Mouse (Mus musculus): ENCODE data around the gene Rpl36al.

Rpl36al gene

DNA sequence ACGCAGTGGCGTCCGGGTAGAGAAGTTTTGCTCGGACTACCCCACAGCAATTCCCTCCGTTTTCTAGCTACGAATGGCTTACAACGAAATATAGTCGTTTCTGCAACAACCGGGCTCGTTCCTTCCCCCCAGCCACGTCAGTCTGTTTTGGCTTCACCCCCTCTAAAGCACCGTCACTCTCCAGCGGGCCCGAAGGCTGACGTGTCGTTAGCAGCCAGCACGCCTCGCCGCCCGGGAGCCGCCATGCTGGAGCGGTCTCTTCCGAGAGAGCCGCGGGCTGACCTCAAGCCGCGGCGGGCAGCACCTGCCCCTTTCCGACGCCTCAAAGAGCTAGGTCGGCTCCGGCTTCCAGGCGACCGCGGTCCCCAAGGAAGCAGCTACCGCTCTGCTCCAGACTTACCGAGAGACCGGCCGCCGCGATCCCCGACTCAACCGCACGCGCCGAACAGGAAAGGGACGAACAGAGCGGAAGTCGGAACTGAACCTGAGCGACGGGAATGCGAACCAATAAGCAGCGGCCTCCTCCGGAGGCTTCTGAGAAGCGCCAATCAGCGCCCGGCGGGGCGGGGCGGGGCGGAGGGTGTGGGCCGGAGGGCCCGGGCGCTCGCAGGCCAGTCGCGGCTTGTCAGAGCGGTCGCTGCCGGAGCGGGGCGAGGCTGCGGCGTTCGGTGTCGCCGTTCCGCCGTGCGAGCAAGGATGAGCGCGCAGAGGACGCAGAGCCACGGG lies at the start of gene Rpl36al, which contains the start of gene Mgat2:
Rpl36al (minus strand) TSS at position 501 of the 726 bp plus-strand sequence.
Mgat2 (plus strand) TSS at position 575 of the 726 bp plus-strand sequence.
- peak; percentile 99 for DNase-seq

DNA sequence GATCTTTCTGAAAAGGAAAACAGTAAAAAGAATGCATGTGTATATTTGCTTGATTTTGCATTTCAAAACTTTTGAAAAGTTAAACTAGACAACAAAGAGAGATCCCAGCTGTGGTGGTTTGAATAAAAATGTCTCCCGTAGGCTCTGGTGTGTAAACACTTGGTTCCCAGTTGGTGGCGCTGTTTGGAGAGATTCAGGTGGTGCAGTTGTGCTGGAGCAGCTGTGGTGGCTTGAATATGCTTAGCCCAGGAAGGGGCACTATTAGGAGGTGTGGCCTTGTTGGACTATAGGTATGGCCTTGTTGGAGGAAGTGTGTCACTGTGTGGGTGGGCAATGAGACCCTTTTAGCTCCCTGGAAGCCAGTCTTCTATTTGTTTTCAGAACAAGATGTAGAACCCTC lies 45.4 kb upstream of the Rpl36al start:
- DNase-seq: peak; percentile 51

DNA sequence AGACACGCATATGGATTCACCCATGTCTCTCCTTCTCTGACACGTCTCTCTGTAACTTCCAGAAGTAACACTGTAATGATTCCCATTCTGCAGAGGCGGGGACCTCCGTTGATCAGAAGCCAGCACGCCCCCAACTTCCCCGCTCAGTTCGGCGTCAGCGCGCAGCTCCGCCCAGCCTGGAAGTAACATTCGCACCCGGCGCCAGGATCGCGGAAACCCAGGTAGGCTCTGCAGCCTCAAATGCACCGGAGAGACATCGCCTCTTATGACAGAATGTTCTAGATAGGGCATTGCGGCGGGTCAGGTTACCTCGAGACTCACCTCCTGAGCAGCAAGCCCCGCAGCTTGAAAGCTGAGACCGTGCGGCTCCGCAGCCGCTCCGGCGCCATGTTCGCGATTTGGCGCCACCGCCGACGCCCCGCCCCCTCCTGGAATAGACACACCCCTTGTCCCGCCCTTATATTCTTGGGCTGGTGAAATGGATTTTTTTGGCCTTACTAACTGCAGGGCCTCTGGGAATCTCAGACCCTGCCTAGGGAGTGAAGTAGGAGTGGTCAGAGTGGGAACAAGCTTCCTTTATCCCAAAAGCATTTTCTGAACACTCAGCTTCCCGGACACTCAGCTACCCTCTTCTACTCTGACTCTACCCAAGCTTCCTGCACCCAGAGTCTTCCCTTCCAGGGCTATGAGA lies 44.0 kb upstream of the Rpl36al start, which contains the start of gene Pole2:
Pole2 (minus strand) TSS at position 420 of the 691 bp plus-strand sequence.
- DNase-seq: peak; percentile 87

DNA sequence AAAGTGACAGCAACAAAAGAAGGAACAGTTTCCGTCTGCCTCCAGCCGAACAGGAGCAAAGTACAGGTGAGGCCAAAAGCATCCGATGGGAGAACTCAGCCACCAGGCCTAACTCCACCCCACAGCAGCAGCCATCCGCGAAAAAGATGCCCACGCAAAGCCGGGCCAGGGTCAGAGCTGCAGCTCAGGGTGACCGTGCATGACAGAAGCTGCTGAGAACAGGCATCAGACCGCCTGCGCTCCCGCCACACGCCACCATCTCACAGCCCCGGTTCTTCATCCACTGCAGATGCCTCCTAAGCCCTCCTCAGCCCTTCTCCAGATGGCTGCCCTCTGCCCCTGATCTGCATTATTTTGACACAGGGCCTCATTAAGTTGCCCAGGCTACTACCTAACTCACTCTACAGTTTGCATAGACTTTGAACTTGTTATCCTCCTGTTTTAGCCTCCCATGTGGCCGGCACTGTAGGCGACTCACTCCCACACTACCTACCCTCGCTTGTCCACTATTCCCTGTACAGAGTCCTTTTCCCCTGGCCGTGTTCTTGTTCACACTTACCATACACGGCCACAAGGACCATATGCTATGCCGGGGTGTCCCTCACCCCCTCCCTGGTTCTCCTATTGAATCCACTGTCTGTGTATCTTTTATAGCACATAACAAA lies 36.9 kb upstream of the Rpl36al start:
- no peak for DNase-seq

DNA sequence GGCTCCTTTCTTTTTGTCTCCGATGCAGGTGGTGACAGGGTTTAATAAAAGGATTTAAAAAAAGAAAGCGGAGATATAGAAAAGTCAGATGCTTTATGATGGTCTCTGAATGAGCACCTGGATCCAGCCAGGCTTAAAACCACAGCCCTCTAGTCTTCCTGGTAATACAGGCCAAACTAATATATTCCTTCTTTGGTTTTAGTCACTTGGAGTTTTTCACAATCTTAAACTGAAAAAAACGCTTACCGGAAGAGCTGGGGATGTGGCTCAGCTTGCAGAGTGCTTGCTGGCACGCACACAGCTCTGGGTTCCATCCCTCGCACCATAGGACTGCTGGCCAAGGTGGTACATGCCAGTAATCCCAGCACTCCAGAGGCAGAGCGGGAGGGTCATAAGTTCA lies 32.7 kb upstream of the Rpl36al start:
- no peak for DNase-seq

DNA sequence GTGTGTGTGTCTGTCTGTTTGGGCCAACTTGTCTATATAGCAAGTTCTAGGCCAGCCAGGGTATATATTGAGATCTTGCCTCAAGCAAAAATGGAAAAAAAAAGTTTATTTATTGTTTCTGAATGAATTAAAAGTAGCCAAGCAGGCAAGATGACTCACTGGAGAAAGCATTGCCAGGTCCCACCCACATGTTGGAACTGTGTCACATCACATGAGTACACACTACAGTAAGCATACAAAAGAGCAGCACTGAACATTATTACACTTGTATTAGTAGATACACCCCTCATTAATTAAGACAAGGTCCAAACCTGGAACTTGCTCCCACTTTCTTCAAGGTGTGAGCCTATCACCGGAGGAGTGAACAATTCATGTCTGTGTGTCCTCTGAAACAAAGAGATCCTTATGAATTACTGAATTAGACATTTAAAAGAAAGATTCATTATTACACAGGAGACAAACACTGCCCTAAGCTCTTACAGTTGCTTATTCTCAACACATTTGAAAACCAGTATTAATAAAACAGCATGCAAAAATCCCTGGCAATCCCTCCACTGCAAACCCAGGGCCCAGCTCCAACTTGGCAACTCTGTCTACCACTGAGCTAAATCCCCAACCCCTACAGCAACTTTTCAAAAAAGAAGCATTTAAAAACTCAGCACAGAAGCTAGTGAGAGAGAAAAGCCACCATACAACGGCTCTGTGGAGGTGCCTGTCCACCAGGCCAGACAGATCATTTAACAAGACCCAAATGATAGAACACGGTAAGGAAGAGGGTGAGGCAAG lies 31.3 kb upstream of the Rpl36al start:
- DNase-seq: no peak

DNA sequence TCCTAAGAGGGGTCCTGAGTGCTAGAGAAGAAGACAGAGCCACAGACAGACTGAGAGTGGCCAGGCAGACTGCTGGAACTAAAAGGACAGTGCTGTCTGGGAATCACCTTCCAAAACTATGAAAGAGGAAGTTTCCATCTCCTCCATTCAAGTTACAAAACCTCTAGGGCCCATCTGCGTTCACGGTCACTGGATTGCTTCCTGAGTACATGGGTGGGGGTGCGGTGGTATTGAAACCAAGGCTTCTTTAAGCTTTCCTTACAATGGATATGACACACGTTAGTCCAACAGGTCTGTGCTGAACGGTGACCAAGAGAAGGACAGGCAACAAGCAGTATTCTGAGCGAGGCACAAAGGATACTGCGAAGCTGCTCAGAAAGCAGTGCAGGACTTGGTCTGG lies 30.5 kb upstream of the Rpl36al start:
- no peak for DNase-seq

DNA sequence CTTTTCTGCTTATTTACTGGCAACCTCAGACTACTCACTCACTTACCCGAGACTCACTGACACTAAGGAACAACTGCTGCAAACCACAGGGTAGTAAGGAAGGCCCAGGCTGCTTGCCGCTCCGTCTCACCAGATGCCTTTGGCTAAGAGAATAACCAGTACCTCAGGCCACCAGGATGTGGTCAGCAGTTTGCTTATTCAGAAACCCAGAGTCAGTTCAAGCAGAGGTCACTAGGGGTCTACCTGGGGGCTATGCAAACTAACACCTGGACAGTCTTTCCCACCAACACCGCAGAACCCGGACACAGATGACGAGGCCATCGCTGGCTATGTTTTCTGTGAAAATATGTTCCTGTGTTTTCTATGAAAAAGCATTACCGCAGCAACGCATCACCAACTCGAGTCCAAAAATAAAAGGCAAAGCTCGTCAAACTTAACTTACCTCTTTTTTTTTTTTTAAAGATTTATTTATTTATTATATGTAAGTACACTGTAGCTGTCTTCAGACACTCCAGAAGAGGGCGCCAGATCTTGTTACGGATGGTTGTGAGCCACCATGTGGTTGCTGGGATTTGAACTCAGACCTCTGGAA lies 29.4 kb upstream of the Rpl36al start:
- no peak for DNase-seq

DNA sequence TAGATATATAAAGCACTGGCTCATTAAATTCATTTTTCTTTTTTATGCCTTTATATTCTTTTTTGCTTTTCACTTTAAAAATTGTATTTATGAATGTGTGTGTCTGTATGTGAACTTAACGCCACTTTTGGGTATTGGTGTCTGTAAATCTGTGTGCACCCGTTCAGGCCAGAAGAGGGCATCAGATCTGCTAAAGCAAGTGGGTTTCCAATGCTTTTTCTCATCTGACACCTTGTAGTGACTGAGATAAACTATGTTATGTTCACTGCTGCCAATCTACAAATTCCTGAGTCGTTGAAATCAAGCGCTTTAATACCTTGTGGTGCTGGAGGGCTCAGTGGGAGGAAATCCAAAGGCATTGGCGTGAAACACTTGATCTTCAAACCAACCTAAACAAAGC lies 27.2 kb upstream of the Rpl36al start:
- peak; percentile 16 for DNase-seq

DNA sequence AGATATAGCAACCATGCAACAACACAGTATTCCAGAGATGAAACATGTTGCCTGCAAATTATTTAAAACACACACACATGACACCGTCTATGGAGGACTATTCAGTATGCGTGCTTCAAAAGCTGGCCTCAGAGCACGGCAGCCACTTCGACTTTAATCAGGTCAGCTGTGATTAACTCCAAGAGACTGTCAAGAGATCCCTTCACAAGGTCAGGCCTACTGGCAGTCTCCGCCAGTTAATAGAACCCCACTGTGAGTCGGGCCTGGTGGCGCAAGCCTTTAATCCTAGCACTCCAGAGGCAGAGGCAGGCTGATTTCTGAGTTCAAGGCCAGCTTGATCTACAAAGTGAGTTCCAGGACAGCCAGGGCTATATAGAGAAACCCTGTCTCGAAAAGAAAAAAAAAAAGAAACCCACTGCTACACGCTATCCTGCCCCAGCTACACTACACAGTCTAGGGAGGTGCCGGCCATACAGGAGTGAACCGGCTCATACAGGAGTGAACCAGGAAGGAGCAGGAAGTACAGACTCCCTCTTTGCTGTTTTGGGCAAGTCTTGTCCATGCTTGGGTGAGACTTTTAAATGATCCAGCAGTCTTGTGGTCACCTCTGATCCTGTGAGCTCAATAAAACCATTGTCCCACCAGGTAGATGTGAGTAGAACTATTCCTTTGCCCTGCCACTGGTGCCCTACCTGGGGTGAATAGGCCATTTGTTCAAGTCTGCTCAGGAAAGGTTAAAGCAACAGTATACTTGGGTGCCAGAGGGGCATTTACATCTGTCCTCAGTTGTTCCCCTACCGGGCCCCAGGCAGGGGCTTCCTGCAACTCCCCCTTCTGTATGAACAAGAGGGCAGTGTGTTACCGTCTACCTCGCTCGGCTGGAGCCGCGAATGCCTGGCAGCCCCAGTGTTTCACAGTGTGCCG lies 26.4 kb upstream of the Rpl36al start:
- no peak for DNase-seq

DNA sequence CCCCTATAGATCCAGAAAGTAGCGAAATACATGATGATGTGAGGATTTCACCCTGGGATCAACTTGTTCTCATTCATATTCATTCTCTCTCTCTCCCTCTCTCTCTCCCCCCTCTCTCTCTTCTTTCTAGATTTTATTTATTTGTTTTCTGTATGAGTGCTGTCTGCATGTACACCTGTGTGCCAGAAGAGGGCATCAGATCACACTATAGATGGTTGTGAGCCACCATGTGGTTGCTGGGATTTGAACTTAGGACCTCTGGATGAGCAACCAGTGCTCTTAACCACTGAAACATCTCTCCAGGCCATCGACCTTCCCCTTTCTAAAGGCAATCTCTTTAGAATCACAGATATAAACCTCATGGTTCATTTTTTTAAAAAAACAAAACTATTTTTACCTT lies 24.6 kb upstream of the Rpl36al start:
- no peak for DNase-seq

DNA sequence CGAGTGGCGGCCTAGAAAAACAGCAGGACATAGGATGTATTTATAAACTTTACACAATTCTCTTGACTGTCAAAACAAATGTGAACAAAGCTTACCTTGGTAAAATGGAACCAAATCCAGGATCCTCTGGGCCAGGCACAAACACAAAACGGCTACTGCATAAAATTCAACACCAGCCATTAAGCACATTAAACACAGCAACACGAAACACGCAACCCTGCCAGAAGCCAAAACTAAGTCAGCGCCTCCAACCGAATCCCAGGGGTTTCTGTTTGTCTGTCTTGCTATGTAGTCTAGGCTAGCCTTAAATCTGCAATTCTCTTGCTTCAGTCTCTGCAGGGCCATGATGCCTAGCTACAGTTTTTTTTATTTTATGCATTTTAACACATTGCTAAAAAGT lies 24.0 kb upstream of the Rpl36al start:
- no peak for DNase-seq

DNA sequence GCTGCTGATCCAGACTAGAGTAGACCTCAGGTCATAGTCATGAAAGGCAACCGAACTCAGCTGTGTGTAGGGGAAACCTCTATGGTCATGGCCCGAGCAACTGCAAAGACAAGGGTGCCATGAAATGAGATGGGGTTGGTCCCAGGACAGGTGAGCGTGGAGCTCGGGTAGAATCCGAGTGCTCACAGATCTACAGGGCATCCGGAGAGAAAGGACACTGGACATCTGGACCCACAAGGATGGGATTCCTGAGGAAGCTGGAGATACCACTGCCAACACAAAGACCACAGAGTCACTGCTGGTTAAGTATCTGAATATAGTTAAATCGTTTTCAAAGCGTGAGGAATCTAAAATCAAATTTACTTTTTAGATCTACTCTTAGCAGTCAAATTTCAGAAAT lies 23.5 kb upstream of the Rpl36al start:
- no peak for DNase-seq

DNA sequence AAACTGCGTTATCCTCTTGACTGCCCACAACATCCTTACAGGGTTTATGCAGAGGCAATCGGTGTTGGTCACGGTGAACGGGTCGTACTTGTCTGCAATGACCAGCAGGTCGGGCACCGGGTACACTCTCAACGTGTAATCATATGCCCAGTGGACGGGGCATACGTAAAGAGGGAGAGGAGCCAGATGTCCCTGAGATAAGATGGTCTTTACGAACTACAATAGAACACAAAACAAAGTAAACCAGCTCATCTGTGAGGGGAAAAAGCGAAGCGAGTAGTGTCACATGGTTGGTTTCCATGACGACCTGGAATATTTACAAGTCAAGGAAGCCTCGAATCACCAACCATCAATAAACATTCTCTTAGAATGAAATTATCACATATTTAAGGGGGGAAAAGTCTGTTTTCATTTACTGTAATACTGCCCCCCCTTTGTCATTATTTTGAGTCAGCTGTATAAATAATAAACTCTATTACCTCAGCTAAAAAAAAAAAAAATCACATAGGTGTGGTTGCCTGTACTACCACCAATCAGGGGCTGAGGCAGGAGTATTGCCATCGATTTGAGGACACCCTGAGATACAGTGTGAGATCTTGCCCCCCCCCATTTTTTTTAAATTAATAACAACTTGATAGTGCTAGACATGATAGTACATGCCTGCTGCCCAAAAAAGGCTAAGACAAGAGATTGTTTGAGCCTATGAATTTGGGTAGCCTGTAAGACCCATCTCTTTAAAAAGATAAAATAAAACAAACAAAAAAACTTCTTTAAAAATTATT lies 20.4 kb upstream of the Rpl36al start, which contains the start of gene Gm49384:
Gm49384 (minus strand) TSS at position 216 of the 782 bp plus-strand sequence.
- DNase-seq: no peak

DNA sequence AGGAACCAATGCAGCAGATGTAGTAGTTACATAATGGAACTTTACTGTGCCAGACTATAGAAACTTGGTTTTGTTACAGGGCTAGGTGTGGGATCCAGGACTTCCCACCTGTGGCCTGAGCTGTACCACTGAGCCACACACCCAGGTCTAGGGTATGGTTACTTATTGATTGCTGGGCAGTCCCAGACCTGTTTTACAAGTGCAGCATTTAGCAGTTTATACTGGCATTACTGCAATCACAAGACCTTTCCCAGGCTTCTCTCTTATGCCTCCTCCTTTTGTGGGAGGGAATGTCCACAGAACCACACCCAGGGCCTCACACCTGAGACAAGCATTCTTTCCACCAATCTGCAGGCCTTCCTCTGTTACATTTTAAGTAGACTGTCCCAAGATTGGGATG lies 15.1 kb upstream of the Rpl36al start:
- no peak for DNase-seq

DNA sequence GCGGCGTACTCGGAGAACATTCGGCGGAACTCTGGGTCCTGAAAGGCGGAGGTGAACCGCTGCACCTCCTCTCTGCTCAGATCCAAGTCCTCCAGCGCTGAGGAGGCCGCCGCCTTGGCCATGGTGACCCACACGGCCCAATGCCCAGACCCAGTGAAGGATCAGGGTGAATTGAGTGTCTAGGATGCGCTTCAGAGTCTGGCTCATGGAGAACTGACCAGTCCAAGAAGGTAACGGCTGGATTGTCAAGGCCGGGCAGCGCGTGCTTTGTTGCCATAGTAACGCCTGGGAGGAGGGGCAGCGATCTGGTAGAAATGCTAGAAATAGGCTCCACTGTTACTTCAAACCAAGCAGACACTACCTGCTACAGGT lies 14.3 kb upstream of the Rpl36al start, which contains the start of gene Dnaaf2:
Dnaaf2 (minus strand) TSS at position 266 of the 372 bp plus-strand sequence.
- DNase-seq: no peak

DNA sequence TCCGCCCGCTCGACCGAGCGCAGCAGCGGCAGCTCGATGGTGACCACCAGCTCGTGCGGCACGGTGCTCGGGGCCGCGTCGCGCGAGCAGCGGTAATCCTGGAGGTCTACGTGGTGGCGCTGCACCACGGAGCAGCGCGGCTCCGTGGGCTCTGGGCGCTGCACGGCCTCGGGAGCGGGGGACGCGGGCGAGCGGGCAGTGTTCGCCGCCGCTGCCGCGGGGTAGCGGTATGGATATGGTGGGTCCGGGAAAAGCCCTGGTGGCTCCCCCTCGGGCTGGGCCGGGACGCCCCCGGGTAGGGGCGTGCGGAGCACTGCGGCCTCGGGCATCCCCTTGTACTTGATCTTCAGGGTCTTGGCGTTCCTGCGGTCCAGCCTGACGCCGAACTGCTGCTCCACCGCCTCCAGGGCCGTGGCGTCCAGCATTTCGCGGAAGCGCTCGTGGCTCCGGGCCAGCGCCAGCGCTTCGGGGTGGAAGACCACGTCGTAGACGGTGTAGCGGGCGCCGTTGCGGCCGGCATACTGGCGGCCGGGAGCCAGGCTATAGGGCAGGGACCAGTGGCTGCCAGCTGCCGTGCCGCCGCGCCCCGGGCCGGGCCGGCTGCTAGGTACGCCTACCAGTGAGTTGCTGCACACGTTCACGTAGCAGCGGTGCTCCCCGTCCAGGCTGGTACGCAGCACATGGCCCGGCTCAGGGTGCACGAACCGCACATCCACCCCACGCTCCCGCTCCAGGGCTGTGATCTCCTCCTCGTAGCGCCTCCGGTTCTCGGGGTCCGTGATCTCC lies 13.7 kb upstream of the Rpl36al start:
- peak; percentile 61 for DNase-seq

DNA sequence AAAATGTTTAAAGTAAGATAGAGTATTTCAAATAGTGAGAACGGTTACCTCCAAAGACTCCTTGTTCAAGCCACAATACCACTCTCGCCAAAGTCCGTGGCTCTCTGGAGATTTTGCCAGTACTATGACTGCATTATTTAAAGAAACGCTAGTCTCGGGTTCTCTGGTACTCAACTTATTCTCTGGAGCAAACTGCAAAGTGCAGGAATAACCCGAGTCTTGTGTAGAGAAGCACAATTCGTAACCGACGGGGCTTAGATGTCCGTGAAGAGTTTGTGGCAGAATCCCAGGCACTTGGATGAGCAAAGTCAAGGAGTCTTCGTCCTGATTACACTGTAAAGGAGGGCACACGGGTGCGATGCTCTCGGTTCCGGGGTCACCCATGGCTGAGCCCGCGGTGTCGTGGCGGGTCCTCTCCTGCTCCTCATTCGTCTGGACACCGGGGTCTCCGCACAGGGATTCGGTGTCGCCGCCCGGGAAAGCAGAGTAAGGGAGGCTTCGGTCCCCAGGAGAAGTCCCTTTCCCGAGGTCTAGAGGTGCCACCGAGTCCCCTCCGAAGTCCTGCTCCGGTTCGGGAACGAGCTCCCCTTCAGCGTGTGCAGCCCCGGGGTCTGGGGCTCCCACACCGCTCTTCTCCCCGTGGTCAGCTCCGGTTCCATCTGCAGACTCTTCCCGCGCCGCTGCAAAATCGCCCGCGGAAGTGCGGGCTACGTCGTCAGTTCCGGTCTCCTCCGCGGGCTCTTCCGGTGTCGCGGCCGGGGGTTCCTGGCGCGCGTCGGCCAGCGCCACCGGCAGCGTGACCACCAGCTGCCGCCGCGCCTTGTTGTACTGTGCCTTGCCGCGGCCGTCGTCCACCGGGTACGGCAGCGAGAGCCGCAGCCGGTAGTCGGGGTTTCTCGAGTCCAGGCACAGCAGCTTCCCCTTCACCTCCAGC lies 12.8 kb upstream of the Rpl36al start, which contains the start of gene Gm49383:
Gm49383 (minus strand) TSS at position 661 of the 934 bp plus-strand sequence.
- peak; percentile 59 for DNase-seq
